Mouse (Mus musculus): ENCODE measurements around the gene Catspere2.
"Not testable (repeated sequence)": the region's sequence is repeated elsewhere in the genome, so short reads cannot be mapped to it uniquely, and the experiment has no call there.

DNA sequence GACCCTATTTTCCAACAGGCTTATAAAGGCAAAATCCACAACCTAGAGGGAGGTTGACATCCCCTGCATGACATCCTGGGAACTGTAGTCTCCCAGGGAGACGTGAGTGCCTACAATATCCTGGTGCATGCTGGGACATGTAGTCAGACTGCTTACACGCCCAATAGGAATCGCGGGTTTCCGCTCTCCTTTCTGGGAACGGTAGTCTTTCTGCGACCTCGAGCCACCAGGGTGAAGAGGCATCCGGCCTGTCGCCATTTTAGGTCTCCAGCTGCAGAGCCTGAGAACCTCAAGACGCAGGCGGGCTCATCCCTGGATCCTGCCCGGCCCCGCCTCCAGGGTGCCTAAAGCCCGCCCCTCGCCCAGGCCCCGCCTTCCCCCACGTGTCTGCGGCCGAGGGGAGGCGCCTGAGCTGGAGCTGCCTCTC lies at the start of gene Catspere2:
- TF ChIP-seq POLR2A (IDR thresholded peaks at IDR 0.05; ENCODE audit: borderline replicate concordance, extremely low read depth, low read depth, low read length); CTCF (IDR thresholded peaks at IDR 0.05; ENCODE audit: insufficient read depth, low read length): not testable (repeated sequence)
